Mouse (Mus musculus) bone marrow, adult 2 months (tissue): Measurements from ENCODE around the gene Gm21190. TPM values are rescaled to one million over a fixed set of nuclear protein-coding genes. Genes with fewer than 3 reads are reported as not detected.
"Not testable (repeated sequence)": the region's sequence is repeated elsewhere in the genome, so short reads cannot be mapped to it uniquely, and the experiment has no call there.

Experiments
- H3K27ac ChIP-seq: fragments of 200-500 bp; 2 replicates; pipeline ENCODE4 v1.5.1; 2012; ENCODE audit warnings: low read depth, mild to moderate bottlenecking, control low read depth, inconsistent platforms, low read length; ENCODE audit not compliant: control insufficient read depth, poor library complexity, insufficient read depth
- H3K4me1 ChIP-seq: fragments of 200-500 bp; 2 replicates; pipeline ENCODE4 v1.6.1; 2011; ENCODE audit warnings: low read length; ENCODE audit not compliant: control insufficient read depth, insufficient read depth
- H3K4me3 ChIP-seq: fragments of 200-500 bp; replicated peaks from 2 replicates; pipeline ENCODE3; 2011; ENCODE audit warnings: mild to moderate bottlenecking, low read depth, low read length, control low read depth; ENCODE audit not compliant: control insufficient read depth
- CTCF ChIP-seq: fragments of 200-500 bp; IDR thresholded peaks from 2 replicates; pipeline ENCODE4 v1.5.1; 2011; ENCODE audit warnings: low read length, control low read depth; ENCODE audit not compliant: control insufficient read depth, insufficient read depth
- POLR2A ChIP-seq: fragments of 200-500 bp; IDR thresholded peaks from 2 replicates; pipeline ENCODE4 v1.6.1; 2011; ENCODE audit warnings: low read depth, mild to moderate bottlenecking, control low read depth, low read length, borderline replicate concordance; ENCODE audit not compliant: control insufficient read depth
- WGBS: fragments of 180-500 bp; shearing (Covaris S2); methylation state at CpG from one replicate; pipeline ENCODE4 v1.1.7; 2018; 5-methylcytosine and 5-hydroxymethylcytosine counted together
- polyA plus RNA-seq: library from polyadenylated mRNA; stranded (reverse); fragments of >200 nt; gene quantifications from 2 replicates; pipeline ENCODE4 v1.2.4, GENCODE M21; 2011; ENCODE audit warnings: low replicate concordance; ENCODE audit not compliant: missing spikeins, insufficient read depth, insufficient read length

Gene Gm21190
- polyA plus RNA-seq, 1 experiment, result not detected

GRCm38 (mm10) chr5:15508460-15509451, 20.3 kb downstream of the Gm21190 start:
- 59% methylated on average over 6 of the region's 6 CpGs for WGBS
- not testable (repeated sequence) for H3K27ac ChIP-seq, H3K4me3 ChIP-seq, H3K4me1 ChIP-seq

GRCm38 (mm10) chr5:15507757-15508459, 21.1 kb downstream of the Gm21190 start:
- not testable (repeated sequence) for H3K27ac ChIP-seq, H3K4me3 ChIP-seq, H3K4me1 ChIP-seq
- 57% methylated on average over 6 of the region's 6 CpGs for WGBS

GRCm38 (mm10) chr5:15507309-15507619, 21.8 kb downstream of the Gm21190 start:
- TF ChIP-seq POLR2A (no peak), CTCF (no peak)
- Histone ChIP-seq H3K27ac (no peak overlapping the region), H3K4me1 (no peaks in the 10 kb centered on the region), H3K4me3 (no peak overlapping the region)
- 67% methylated on average over 3 of the region's 3 CpGs for WGBS

GRCm38 (mm10) chr5:15506575-15507308, 22.3 kb downstream of the Gm21190 start:
- Histone ChIP-seq H3K4me1 (no peaks in the 10 kb centered on the region), H3K27ac (no peak overlapping the region), H3K4me3 (no peak overlapping the region)
- TF ChIP-seq POLR2A, result no peak
- TF ChIP-seq CTCF, result peak; percentile 37; the same call in 1 of the 2 replicates
- 43% methylated on average over 16 of the region's 16 CpGs for WGBS

- 0 out of 2 replicates have a peak, but pooled peaks have one; percentile 20 for TF ChIP-seq CTCF
Measured at GRCm38 (mm10) chr5:15498774-15499400, 30.1 kb downstream of the Gm21190 start.

DNA sequence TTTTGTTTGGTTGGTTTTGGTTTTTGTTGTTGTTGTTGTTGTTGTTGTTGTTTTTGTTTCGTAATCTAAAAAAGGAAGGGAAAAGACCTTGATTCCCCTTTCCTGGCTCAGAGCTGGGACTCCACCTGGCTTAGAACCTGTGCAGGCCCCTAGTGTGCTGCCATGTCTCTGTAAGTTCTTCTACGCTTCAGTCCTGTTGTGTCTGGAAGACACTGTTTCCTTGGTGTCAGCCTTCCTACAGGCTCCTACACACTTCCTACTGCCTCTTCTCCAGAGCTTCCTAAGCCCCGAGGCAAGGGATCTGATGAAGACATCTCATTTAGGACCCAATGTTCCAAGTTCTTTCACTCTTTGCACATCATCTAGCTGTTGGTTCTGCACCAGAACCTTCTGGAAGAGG, 30.7 kb downstream of the Gm21190 start:
- H3K4me3 ChIP-seq, H3K4me1 ChIP-seq, H3K27ac ChIP-seq: not testable (repeated sequence)
- 65% methylated on average over 3 of the region's 3 CpGs for WGBS

More at GRCm38 (mm10) chr5:15498774-15499400, 30.1 kb downstream of the Gm21190 start:
- not testable (repeated sequence) for H3K4me3 ChIP-seq, H3K4me1 ChIP-seq, H3K27ac ChIP-seq
- 25% methylated on average over 5 of the region's 5 CpGs for WGBS

DNA sequence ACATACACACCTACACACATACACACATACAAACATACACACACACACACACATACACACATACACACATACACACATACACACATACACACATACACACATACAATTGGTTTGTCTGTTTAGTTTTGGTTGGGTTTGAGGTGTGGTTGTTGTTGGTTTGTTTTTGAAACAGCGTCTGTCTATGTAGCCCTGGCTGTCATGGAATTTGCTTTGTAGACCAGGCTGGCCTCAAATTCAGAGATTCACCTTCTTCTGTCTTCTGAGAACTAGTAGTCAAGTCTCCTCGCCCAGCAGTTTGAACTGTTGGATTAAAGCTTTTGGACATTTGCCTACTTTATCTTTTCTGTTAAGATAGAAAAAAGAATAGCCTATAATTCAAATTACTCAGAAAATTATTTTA, 38.1 kb downstream of the Gm21190 start:
- not testable (repeated sequence) for H3K4me3 ChIP-seq
- WGBS, result 56% methylated on average over 2 of the region's 2 CpGs

GRCm38 (mm10) chr5:15488743-15489142, 40.3 kb downstream of the Gm21190 start:
- H3K4me1 ChIP-seq, result no peaks in the 10 kb centered on the region
- H3K27ac ChIP-seq, result no peak overlapping the region
- no peak for TF ChIP-seq POLR2A
- no peak for TF ChIP-seq CTCF
- no peak overlapping the region for H3K4me3 ChIP-seq
- WGBS, result 80% methylated on average over 5 of the region's 5 CpGs

More for the DNA sequence above, 38.1 kb downstream of the Gm21190 start:
- H3K4me1 ChIP-seq, H3K27ac ChIP-seq: not testable (repeated sequence)

- WGBS, result 21% methylated on average over 2 of the region's 2 CpGs
- H3K27ac ChIP-seq, H3K4me3 ChIP-seq, H3K4me1 ChIP-seq: not testable (repeated sequence)
Measured at GRCm38 (mm10) chr5:15484616-15485015, 44.4 kb downstream of the Gm21190 start.

DNA sequence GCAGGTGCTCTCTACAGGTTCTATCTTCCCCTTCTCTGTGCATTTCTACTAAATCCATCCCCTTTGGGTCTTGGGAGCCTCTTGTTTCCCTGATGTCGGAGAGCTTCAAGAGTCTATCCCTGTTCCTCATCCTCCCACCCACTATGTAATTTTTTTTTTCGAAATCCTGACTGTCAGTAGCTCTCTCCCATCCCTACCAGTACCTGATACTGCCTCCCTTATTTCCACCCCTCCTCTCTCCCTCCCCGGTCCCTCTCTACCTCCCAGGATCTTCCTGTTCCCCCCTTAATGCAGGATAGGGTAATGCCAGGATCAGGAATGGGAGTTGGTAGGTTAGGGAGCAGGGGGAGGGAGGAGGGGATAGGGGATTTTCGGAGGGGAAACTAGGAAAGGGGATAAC, 45.4 kb downstream of the Gm21190 start:
- H3K27ac ChIP-seq, H3K4me3 ChIP-seq, H3K4me1 ChIP-seq: not testable (repeated sequence)
- WGBS, result 49% methylated on average over 4 of the region's 4 CpGs

GRCm38 (mm10) chr5:15482815-15483214, 46.2 kb downstream of the Gm21190 start:
- not testable (repeated sequence) for H3K4me1 ChIP-seq, H3K4me3 ChIP-seq, H3K27ac ChIP-seq
- WGBS, result 43% methylated on average over 2 of the region's 2 CpGs

DNA sequence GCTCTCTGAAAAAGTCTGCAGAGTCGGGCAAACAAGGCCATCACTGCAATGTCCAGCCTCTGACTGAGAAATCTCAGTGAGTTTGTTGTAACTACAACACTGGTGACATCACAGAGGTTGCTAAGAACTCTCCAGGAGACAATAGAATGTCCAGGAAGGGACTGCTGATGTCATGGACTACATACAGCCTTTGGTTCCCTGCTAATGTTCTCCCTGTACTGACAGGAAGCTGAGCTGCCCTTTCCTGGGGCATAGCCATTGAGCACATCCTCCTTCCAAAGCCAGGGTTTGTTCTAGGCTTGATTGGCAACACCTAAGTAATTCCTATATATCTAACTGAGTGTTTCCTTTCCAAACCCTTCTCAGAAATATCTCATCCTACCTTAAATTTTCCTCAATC, 52.6 kb downstream of the Gm21190 start, which contains the start of gene Gm21149:
Gene Gm21149, minus strand, starts transcription at position 101 of the 400 bp plus-strand sequence.
- H3K4me1 ChIP-seq, H3K4me3 ChIP-seq, H3K27ac ChIP-seq: not testable (repeated sequence)
- WGBS, result 45% methylated on average over 1 of the region's 1 CpGs
